Mouse (Mus musculus) heart, embryonic 14.5 days (tissue): Measurements from ENCODE around the gene Kdm2b. TPM values are rescaled to one million over a fixed set of nuclear protein-coding genes. Genes with fewer than 3 reads are reported as not detected.

ENCODE experiments used
- ATAC-seq: fragments of 200-750 bp; cut with Nextera tagmentation; 2 replicates; pipeline ENCODE4 v1.8.0; 2017; ENCODE audit warnings: low read depth, moderate TSS enrichment; ENCODE audit not compliant: insufficient number of reproducible peaks, insufficient read depth, low FRiP score
- H3K27ac ChIP-seq, 2 experiments: fragments of 200-500 bp in 1 of 2; fragments of 300-500 bp in 1 of 2; sonication (generic) in 1 of 2; replicated peaks in 1 of 2; 2 replicates each; pipeline ENCODE4 v1.5.1; 2012 to 2014; ENCODE audit warnings: low read depth in 2 of 2, low read length in 2 of 2, control low read depth in 1 of 2, mild to moderate bottlenecking in 1 of 2, mixed read lengths in 1 of 2; ENCODE audit not compliant: control insufficient read depth in 1 of 2, insufficient read depth in 1 of 2
- H3K27me3 ChIP-seq: fragments of 300-500 bp; sonication (generic); 2 replicates; pipeline ENCODE4 v1.6.1; 2014; ENCODE audit warnings: mild to moderate bottlenecking, low read length, control low read depth; ENCODE audit not compliant: control insufficient read depth, insufficient read depth
- H3K36me3 ChIP-seq: fragments of 300-500 bp; sonication (generic); 2 replicates; pipeline ENCODE4 v1.6.1; 2014; ENCODE audit warnings: mild to moderate bottlenecking, control low read depth, low read length, mixed read lengths; ENCODE audit not compliant: control insufficient read depth, insufficient read depth
- H3K4me1 ChIP-seq, 2 experiments: fragments of 200-500 bp in 1 of 2; fragments of 300-500 bp in 1 of 2; sonication (generic) in 1 of 2; 2 replicates each; pipeline ENCODE4 v1.6.1; 2012 to 2014; ENCODE audit warnings: low read length in 2 of 2, control low read depth in 1 of 2, mixed read lengths in 1 of 2; ENCODE audit not compliant: control insufficient read depth in 2 of 2, insufficient read depth in 2 of 2
- H3K4me2 ChIP-seq: fragments of 300-500 bp; sonication (generic); 2 replicates; pipeline ENCODE4 v1.6.1; 2014; ENCODE audit warnings: mild to moderate bottlenecking, low read length
- H3K4me3 ChIP-seq, 2 experiments: fragments of 200-500 bp in 1 of 2; fragments of 300-500 bp in 1 of 2; sonication (generic) in 1 of 2; 2 replicates each; pipeline ENCODE4 v1.5.1; 2012 to 2014; ENCODE audit warnings: low read length in 2 of 2, mild to moderate bottlenecking in 2 of 2, control low read depth in 1 of 2, low read depth in 1 of 2, moderate library complexity in 1 of 2; ENCODE audit not compliant: control insufficient read depth in 1 of 2, insufficient read depth in 1 of 2
- H3K9ac ChIP-seq: fragments of 300-500 bp; sonication (generic); 2 replicates; pipeline ENCODE4 v1.6.1; 2014; ENCODE audit warnings: mild to moderate bottlenecking, low read length
- H3K9me3 ChIP-seq: fragments of 300-500 bp; sonication (generic); 2 replicates; pipeline ENCODE4 v1.6.1; 2016; ENCODE audit warnings: low read length, control low read depth; ENCODE audit not compliant: control insufficient read depth
- WGBS: fragments of 180-500 bp; shearing (Covaris S2); extraction: QIAGEN DNeasy Blood & Tissue Kit; methylation state at CpG from one replicate; pipeline ENCODE4 v1.1.7; 2014; 5-methylcytosine and 5-hydroxymethylcytosine counted together
- polyA plus RNA-seq: library from polyadenylated mRNA; unstranded; fragments of >200 nt; fragmentation: Nextera tagmentation; extraction: Ambion mirVana; gene quantifications from 2 replicates; pipeline ENCODE4 v1.2.1, GENCODE M21; 2014

Kdm2b gene
- polyA plus RNA-seq, 1 experiment from 2014 or later = 24.2 TPM

GRCm38 (mm10) chr5:122899777-122900557 lies 89.7 kb downstream of the Kdm2b start:
- H3K4me3 ChIP-seq = peak overlapping the region; percentile 81 to 86
- H3K4me1 ChIP-seq = peaks cover 10 to 25% of the 10 kb centered on the region in 2 experiments
- H3K27me3 ChIP-seq = 0 out of 2 replicates have a peak, but pooled peaks cover 3% of the 10 kb centered on the region
- no peaks in the 10 kb centered on the region for H3K36me3 ChIP-seq
- peak; percentile 97 for ATAC-seq
- under 1% methylated on average over 96 of the region's 120 CpGs for WGBS
- no peaks in the 10 kb centered on the region for H3K9me3 ChIP-seq
- peak overlapping the region; percentile 83 for H3K4me2 ChIP-seq
- H3K9ac ChIP-seq = peak overlapping the region; percentile 93
- H3K27ac ChIP-seq = peak overlapping the region; percentile 85 to 91

- ATAC-seq = no peak
- Histone ChIP-seq H3K27ac (peak overlapping the region in 1 of 2 experiments; percentile 91; a peak in 3 of 4 replicates), H3K27me3 (0 out of 2 replicates have a peak, but pooled peaks cover 3% of the 10 kb centered on the region), H3K36me3 (no peaks in the 10 kb centered on the region), H3K9ac (peak overlapping the region; percentile 93), H3K4me3 (peak overlapping the region; percentile 81 to 86), H3K9me3 (no peaks in the 10 kb centered on the region), H3K4me1 (peaks cover 10 to 25% of the 10 kb centered on the region in 2 experiments), H3K4me2 (peak overlapping the region; percentile 83)
- 4% methylated on average over 44 of the region's 45 CpGs for WGBS
These were observed 90.5 kb downstream of the Kdm2b start for GRCm38 (mm10) chr5:122898963-122899776.

- H3K4me1 ChIP-seq = peaks cover 10 to 25% of the 10 kb centered on the region in 2 experiments
- no peaks in the 10 kb centered on the region for H3K9me3 ChIP-seq
- 70% methylated on average over 6 of the region's 6 CpGs for WGBS
- H3K36me3 ChIP-seq = no peaks in the 10 kb centered on the region
- H3K27me3 ChIP-seq = 0 out of 2 replicates have a peak, but pooled peaks cover 3% of the 10 kb centered on the region
- H3K27ac ChIP-seq = no peak overlapping the region
- no peak overlapping the region for H3K4me3 ChIP-seq
- no peak for ATAC-seq
- no peak overlapping the region for H3K9ac ChIP-seq
- H3K4me2 ChIP-seq = no peak overlapping the region
These were observed 91.5 kb downstream of the Kdm2b start for GRCm38 (mm10) chr5:122898153-122898552.

GRCm38 (mm10) chr5:122894821-122895220 lies 94.8 kb downstream of the Kdm2b start:
- Histone ChIP-seq H3K4me1 (peaks cover 5 to 22% of the 10 kb centered on the region in 2 experiments), H3K27ac (peak overlapping the region in 1 of 2 experiments; percentile 4; a peak in 1 of 4 replicates), H3K4me3 (no peak overlapping the region), H3K27me3 (no peaks in the 10 kb centered on the region), H3K9me3 (no peaks in the 10 kb centered on the region), H3K9ac (peak overlapping the region; percentile 16; the same call in 1 of the 2 replicates), H3K36me3 (no peaks in the 10 kb centered on the region), H3K4me2 (no peak overlapping the region)
- WGBS = 59% methylated on average over 4 of the region's 4 CpGs
- no peak for ATAC-seq

- no peak overlapping the region for H3K4me3 ChIP-seq
- WGBS = 93% methylated on average over 5 of the region's 5 CpGs
- H3K36me3 ChIP-seq = no peaks in the 10 kb centered on the region
- H3K4me1 ChIP-seq = peaks cover 5 to 20% of the 10 kb centered on the region in 2 experiments
- no peak for ATAC-seq
- no peaks in the 10 kb centered on the region for H3K27me3 ChIP-seq
- H3K9me3 ChIP-seq = no peaks in the 10 kb centered on the region
- no peak overlapping the region for H3K4me2 ChIP-seq
- H3K9ac ChIP-seq = no peak overlapping the region
- no peak overlapping the region for H3K27ac ChIP-seq
These were observed 95.5 kb downstream of the Kdm2b start for GRCm38 (mm10) chr5:122894007-122894637.

GRCm38 (mm10) chr5:122893270-122893669 lies 96.4 kb downstream of the Kdm2b start:
- WGBS = 94% methylated on average over 6 of the region's 6 CpGs

GRCm38 (mm10) chr5:122890396-122890795 lies 99.2 kb downstream of the Kdm2b start:
- Histone ChIP-seq H3K4me1 (peaks cover 0 to 3% of the 10 kb centered on the region in 2 experiments; a peak in 2 of 4 replicates), H3K9me3 (no peaks in the 10 kb centered on the region), H3K27ac (no peak overlapping the region), H3K36me3 (no peaks in the 10 kb centered on the region), H3K4me3 (no peak overlapping the region), H3K27me3 (no peaks in the 10 kb centered on the region), H3K4me2 (no peak overlapping the region), H3K9ac (no peak overlapping the region)
- WGBS = 42% methylated on average over 2 of the region's 2 CpGs
- no peak for ATAC-seq

More at GRCm38 (mm10) chr5:122893270-122893669, 96.4 kb downstream of the Kdm2b start:
- Histone ChIP-seq H3K9me3 (no peaks in the 10 kb centered on the region), H3K4me1 (peaks cover 2 to 12% of the 10 kb centered on the region in 2 experiments; a peak in 2 of 4 replicates), H3K36me3 (no peaks in the 10 kb centered on the region), H3K27ac (no peak overlapping the region), H3K27me3 (no peaks in the 10 kb centered on the region), H3K4me2 (no peak overlapping the region), H3K9ac (no peak overlapping the region), H3K4me3 (no peak overlapping the region)
- ATAC-seq = no peak
